Mouse (Mus musculus) stomach, postnatal 0 days (tissue): ENCODE data around the gene Btnl9. TPM values are rescaled to one million over a fixed set of nuclear protein-coding genes. Genes with fewer than 3 reads are reported as not detected.

Source experiments
- ATAC-seq: fragments of 200-750 bp; cut with Nextera tagmentation; 2 replicates; pipeline ENCODE4 v1.8.0; 2017; ENCODE audit not compliant: low FRiP score, low TSS enrichment
- DNase-seq: peaks from one replicate; pipeline ENCODE4 v3.0.0-alpha.2; 2016; ENCODE audit warnings: low spot score
- H3K27ac ChIP-seq: fragments of 300-500 bp; sonication (generic); replicated peaks from 2 replicates; pipeline ENCODE4 v1.5.1; 2014; ENCODE audit warnings: mild to moderate bottlenecking, control low read depth
- H3K27me3 ChIP-seq: fragments of 300-500 bp; sonication (generic); 2 replicates; pipeline ENCODE4 v1.6.1; 2014; ENCODE audit warnings: low read length; ENCODE audit not compliant: control insufficient read depth, insufficient read depth
- H3K36me3 ChIP-seq: fragments of 300-500 bp; sonication (generic); 2 replicates; pipeline ENCODE4 v1.6.1; 2014; ENCODE audit warnings: low read length, mixed read lengths; ENCODE audit not compliant: control insufficient read depth, insufficient read depth
- H3K4me1 ChIP-seq: fragments of 300-500 bp; sonication (generic); replicated peaks from 2 replicates; pipeline ENCODE4 v1.6.1; 2014; ENCODE audit warnings: antibody characterized with exemption; ENCODE audit not compliant: control insufficient read depth, insufficient read depth
- H3K4me2 ChIP-seq: fragments of 300-500 bp; sonication (generic); replicated peaks from 2 replicates; pipeline ENCODE4 v1.6.1; 2014; ENCODE audit warnings: low read depth, mild to moderate bottlenecking, control low read depth, moderate library complexity
- H3K4me3 ChIP-seq: fragments of 300-500 bp; sonication (generic); 2 replicates; pipeline ENCODE4 v1.5.1; 2014; ENCODE audit warnings: low read depth, low read length, control low read depth
- H3K9ac ChIP-seq: fragments of 300-500 bp; sonication (generic); 2 replicates; pipeline ENCODE4 v1.6.1; 2014; ENCODE audit warnings: mild to moderate bottlenecking, low read length, control low read depth, mixed read lengths
- H3K9me3 ChIP-seq: fragments of 300-500 bp; sonication (generic); 2 replicates; pipeline ENCODE4 v1.6.1; 2016; ENCODE audit warnings: low read length; ENCODE audit not compliant: control insufficient read depth
- CTCF ChIP-seq: IDR thresholded peaks from 2 replicates; pipeline ENCODE4 v1.5.1; 2016; ENCODE audit warnings: antibody characterized with exemption, low read depth, mild to moderate bottlenecking, moderate library complexity
- EP300 ChIP-seq: optimal IDR thresholded peaks from 2 replicates; pipeline ENCODE3; 2016; ENCODE audit warnings: antibody characterized with exemption
- WGBS: fragments of 180-500 bp; shearing (Covaris S2); extraction: QIAGEN DNeasy Blood & Tissue Kit; methylation state at CpG from one replicate; pipeline ENCODE4 v1.1.7; 2014; 5-methylcytosine and 5-hydroxymethylcytosine counted together
- polyA plus RNA-seq: library from polyadenylated mRNA; unstranded; fragments of >200 nt; fragmentation: Nextera tagmentation; extraction: Ambion mirVana; gene quantifications from 2 replicates; pipeline ENCODE4 v1.2.1, GENCODE M21; 2015

The Btnl9 gene
- polyA plus RNA-seq, 1 experiment from 2014 or later = 0.44 TPM

DNA sequence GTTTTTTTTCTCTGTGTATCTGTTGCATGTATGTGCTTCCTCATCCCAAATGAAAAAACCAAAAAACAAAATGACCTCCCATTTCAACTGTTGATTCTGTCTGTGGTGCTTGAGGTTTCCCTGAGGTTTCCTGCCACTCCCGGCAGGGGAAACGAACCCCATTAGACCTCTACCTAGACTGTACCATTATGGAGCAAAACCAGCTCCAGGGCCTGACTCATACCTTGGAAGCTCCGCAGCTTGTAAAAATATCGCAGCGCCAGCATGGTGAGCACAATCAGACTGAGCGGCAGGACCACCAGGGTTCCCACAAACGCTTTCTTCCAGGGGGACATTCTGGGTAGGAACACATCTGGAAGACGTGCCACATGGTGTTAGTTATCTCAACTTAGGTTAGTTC lies 11.6 kb downstream of the Btnl9 start:
- no peak for TF ChIP-seq CTCF
- TF ChIP-seq EP300 = no peak
- H3K36me3 ChIP-seq = no peaks in the 10 kb centered on the region
- ATAC-seq (no peak), DNase-seq (no peak)
- no peaks in the 10 kb centered on the region for H3K9me3 ChIP-seq
- no peaks in the 10 kb centered on the region for H3K27me3 ChIP-seq
- no peak overlapping the region for H3K4me2 ChIP-seq
- H3K27ac ChIP-seq = no peak overlapping the region
- no peaks in the 10 kb centered on the region for H3K4me1 ChIP-seq
- WGBS = 90% methylated on average over 8 of the region's 8 CpGs
- H3K4me3 ChIP-seq = no peak overlapping the region
- no peak overlapping the region for H3K9ac ChIP-seq

DNA sequence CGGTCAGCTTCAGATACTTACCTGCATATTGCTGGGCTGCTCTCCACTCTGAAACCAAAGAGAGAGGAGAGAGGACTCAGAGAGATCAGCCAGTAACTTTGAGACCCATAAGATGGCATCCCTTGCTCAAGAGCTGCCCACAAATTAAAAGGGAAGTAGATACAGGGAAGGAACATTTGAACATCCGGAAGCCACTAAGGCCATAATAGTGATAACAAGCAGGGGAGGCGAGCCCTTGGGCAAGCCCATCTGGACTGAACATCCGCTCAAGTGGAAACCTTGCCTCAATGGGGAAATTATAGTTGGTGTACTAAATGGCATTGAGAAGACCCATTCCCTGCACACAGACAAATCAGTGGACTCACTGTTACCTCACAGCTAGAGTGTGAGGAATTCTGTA lies 16.4 kb downstream of the Btnl9 start:
- no peaks in the 10 kb centered on the region for H3K36me3 ChIP-seq
- DNase-seq = no peak
- H3K9ac ChIP-seq = no peak overlapping the region
- H3K4me3 ChIP-seq = no peak overlapping the region
- WGBS = 93% methylated on average over 4 of the region's 4 CpGs
- no peak for ATAC-seq
- TF ChIP-seq CTCF = no peak
- no peak overlapping the region for H3K4me2 ChIP-seq
- H3K27me3 ChIP-seq = no peaks in the 10 kb centered on the region
- H3K9me3 ChIP-seq = 0 out of 2 replicates have a peak, but pooled peaks cover 4% of the 10 kb centered on the region
- no peak overlapping the region for H3K27ac ChIP-seq
- no peaks in the 10 kb centered on the region; the same call in 1 of the 2 replicates for H3K4me1 ChIP-seq

DNA sequence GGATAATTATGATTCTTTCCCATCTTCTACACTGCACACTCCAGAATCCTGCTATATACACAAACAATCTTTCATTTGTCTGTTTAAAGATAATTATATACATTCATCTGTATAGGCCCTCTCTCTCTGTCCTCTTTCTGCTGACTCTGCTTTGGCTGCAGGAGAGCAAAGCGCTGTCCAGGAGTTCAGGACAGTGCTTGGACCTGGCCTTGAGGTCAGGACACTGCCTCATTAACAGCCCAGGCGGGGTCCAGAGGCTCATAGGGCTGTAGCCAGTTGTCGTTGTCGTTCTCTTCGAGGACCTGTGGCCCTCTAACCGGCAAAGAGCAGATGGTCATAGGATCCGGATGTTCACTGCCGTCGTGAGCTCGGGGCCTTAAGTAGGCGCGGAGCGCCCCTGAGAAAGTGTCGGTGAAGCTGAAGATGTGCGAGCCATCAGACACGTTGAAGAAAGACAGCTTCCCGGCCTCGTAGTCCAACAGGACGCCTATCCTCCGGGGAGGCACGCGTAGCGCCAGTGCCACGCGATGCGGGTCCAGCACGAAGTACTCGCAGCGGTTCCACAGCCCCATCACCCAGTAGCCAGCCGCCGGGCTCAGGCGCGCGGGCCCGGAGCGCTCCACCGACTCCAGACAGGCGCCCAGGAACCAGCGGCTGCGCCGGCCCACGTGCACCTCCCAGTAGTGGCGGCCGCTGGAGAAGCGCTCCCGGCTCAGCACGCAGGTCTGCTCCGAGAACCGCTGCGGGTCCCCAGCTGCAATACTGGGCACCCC lies 17.9 kb downstream of the Btnl9 start:
- ATAC-seq (0 out of 2 replicates have a peak, but pooled peaks have one; percentile 12), DNase-seq (peak; percentile 17)
- no peaks in the 10 kb centered on the region; the same call in 1 of the 2 replicates for H3K4me1 ChIP-seq
- 0 out of 2 replicates have a peak, but pooled peaks cover 4% of the 10 kb centered on the region for H3K9me3 ChIP-seq
- 0 out of 2 replicates have a peak overlapping the region, but pooled peaks have one; percentile 13 for H3K9ac ChIP-seq
- WGBS = 5% methylated on average over 50 of the region's 50 CpGs
- H3K4me2 ChIP-seq = peak overlapping the region; percentile 48
- H3K4me3 ChIP-seq = peak overlapping the region; percentile 28
- H3K27ac ChIP-seq = no peak overlapping the region
- H3K36me3 ChIP-seq = no peaks in the 10 kb centered on the region
- TF ChIP-seq CTCF (no peak), EP300 (no peak)
- H3K27me3 ChIP-seq = no peaks in the 10 kb centered on the region

DNA sequence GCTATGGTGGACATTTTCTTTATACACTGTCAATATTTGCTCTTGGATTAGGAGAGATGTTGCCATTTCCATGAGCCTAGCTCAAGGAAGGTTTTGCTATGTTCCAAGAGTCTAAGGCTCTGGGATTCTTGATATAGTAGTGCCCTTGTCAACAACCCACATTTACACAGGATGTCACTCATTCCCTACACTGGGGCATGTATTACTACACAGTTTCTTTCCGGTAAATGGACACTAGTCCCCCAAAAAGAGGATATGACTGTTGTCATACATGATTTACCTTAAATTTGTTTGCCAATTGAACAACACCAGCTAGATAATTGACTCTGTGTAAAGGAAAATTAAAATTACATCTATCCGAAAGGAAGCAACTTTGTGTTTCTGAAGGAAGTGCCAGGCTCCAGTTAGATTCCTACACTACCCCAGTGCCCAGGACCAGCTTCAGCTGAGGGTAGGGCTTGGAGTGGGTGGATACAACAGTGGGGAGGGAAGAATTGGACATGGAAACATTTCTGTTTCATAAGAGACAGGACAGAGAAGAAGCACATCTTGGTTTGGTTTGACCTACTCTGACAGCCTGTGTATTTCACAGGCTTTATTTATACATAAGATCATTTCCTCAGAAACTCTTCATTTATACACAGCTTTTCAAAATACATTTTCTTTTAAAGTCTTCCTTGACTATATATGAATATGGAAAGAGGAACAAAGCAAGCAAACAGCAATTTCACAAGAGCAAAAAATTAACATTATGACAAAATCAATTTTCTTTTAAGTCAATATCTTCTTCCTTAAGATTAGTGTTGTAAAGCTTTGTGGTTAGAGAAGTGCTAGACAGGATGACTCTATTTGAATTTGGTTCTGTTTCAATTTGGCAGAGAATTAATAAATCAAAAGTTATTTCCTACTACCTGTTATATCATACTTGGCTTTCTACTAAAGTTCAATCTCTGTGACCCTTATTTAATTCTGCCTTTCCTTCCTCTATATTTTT lies 29.8 kb downstream of the Btnl9 start:
- TF ChIP-seq EP300 (no peak), CTCF (no peak)
- H3K9me3 ChIP-seq = no peaks in the 10 kb centered on the region
- ATAC-seq = no peak
- DNase-seq = no peak
- H3K4me2 ChIP-seq = no peak overlapping the region
- H3K27ac ChIP-seq = no peak overlapping the region
- no peak overlapping the region for H3K4me3 ChIP-seq
- WGBS = 69% methylated on average over 2 of the region's 2 CpGs
- H3K9ac ChIP-seq = no peak overlapping the region
- H3K36me3 ChIP-seq = no peaks in the 10 kb centered on the region
- H3K27me3 ChIP-seq = no peaks in the 10 kb centered on the region
- H3K4me1 ChIP-seq = no peaks in the 10 kb centered on the region

DNA sequence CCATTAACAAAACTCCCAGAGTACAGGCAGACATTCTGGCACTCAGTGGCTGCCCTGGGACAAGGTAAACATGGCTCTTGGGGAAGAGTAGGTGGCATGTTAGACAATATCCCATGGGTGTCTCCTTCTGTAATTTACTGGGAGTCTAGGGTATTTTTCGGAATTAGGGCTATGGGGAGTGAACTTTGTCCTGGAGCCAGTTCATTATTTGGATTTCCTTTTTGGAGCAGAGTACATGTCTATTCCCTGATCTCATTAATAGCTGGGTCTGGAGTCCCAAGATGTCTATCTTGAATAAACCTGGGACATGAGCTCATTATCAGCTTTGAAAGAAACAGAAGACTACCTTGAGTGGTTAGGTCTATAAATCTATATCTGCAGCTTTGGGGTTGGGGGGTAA lies 32.9 kb downstream of the Btnl9 start, which contains the start of gene Olfr1394:
Gene Olfr1394, plus strand, starts transcription at position 301 of the 400 bp plus-strand sequence.
- no peak for ATAC-seq
- 78% methylated on average over 1 of the region's 1 CpGs for WGBS
- Histone ChIP-seq H3K4me1 (no peaks in the 10 kb centered on the region), H3K27ac (no peak within 1 kb of the TSS), H3K9ac (no peak within 1 kb of the TSS), H3K4me3 (no peak within 1 kb of the TSS), H3K27me3 (no peaks in the 10 kb centered on the region), H3K36me3 (no peaks in the 10 kb centered on the region), H3K9me3 (no peaks in the 10 kb centered on the region), H3K4me2 (no peak within 1 kb of the TSS)
- no peak for DNase-seq
- TF ChIP-seq EP300 (no peak), CTCF (no peak)
